Mouse (Mus musculus): ENCODE data around the gene Gstm5. TPM values are rescaled to one million over a fixed set of nuclear protein-coding genes. Genes with fewer than 3 reads are reported as not detected.

The Gstm5 gene
- polyA plus RNA-seq, 1 experiment: 282 TPM

GRCm38 (mm10) chr3:107865364-107866091 is 30.1 kb upstream of the Gstm5 start:
- H3K4me1 ChIP-seq (ENCODE audit: control insufficient read depth, insufficient read depth, low read length): no peaks in the 10 kb centered on the region
- no peak overlapping the region for H3K27ac ChIP-seq (ENCODE audit: insufficient read depth, low read length)
- 57% methylated on average over 10 of the region's 10 CpGs for WGBS
- no peaks in the 10 kb centered on the region for H3K27me3 ChIP-seq (ENCODE audit: control insufficient read depth, insufficient read depth, low read length)
- no peak overlapping the region for H3K4me3 ChIP-seq (replicated peaks; ENCODE audit: insufficient read depth, low read depth, low read length)
- no peak for TF ChIP-seq POLR2A (IDR thresholded peaks at IDR 0.05; ENCODE audit: borderline replicate concordance, insufficient read depth, low read length)
- no peak for TF ChIP-seq CTCF (IDR thresholded peaks at IDR 0.05; ENCODE audit: borderline replicate concordance, insufficient read depth, low read depth, low read length)
- no peak for DNase-seq

GRCm38 (mm10) chr3:107867086-107867485 is 28.5 kb upstream of the Gstm5 start:
- TF ChIP-seq CTCF (IDR thresholded peaks at IDR 0.05; ENCODE audit: borderline replicate concordance, insufficient read depth, low read depth, low read length): peak; percentile 97
- TF ChIP-seq POLR2A (IDR thresholded peaks at IDR 0.05; ENCODE audit: borderline replicate concordance, insufficient read depth, low read length): no peak
- Histone ChIP-seq H3K27ac (ENCODE audit: insufficient read depth, low read length) (no peak overlapping the region), H3K4me3 (replicated peaks; ENCODE audit: insufficient read depth, low read depth, low read length) (no peak overlapping the region), H3K4me1 (ENCODE audit: control insufficient read depth, insufficient read depth, low read length) (no peaks in the 10 kb centered on the region), H3K27me3 (ENCODE audit: control insufficient read depth, insufficient read depth, low read length) (no peaks in the 10 kb centered on the region)
- peak; percentile 77 to 84 for DNase-seq
- WGBS: 3% methylated on average over 8 of the region's 8 CpGs

GRCm38 (mm10) chr3:107868452-107868851 is 27.2 kb upstream of the Gstm5 start:
- Histone ChIP-seq H3K27me3 (ENCODE audit: control insufficient read depth, insufficient read depth, low read length) (no peaks in the 10 kb centered on the region), H3K4me1 (ENCODE audit: control insufficient read depth, insufficient read depth, low read length) (no peaks in the 10 kb centered on the region), H3K4me3 (replicated peaks; ENCODE audit: insufficient read depth, low read depth, low read length) (no peak overlapping the region), H3K27ac (ENCODE audit: insufficient read depth, low read length) (no peak overlapping the region)
- DNase-seq: no peak
- 80% methylated on average over 22 of the region's 22 CpGs for WGBS
- no peak for TF ChIP-seq POLR2A (IDR thresholded peaks at IDR 0.05; ENCODE audit: borderline replicate concordance, insufficient read depth, low read length)
- TF ChIP-seq CTCF (IDR thresholded peaks at IDR 0.05; ENCODE audit: borderline replicate concordance, insufficient read depth, low read depth, low read length): no peak

DNA sequence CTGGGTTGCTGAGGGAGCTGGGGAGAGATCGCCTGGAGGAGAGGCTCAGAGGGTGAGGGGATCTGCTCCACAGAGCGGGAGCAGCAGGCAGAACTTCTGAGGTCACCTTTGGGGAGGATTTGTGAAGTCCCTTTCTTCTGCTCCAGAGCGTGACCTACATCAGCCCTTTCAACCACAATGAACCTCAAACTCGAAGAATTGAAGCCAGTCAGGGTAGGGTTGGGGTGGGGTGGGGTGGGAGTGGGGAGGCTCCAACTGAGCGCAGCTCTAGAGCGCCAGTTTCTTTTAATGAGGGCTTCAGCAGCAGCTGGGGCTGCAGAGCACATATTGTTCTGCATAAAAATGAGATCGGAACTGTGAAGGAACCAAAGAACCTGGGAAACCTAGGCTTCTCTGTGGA is 26.5 kb upstream of the Gstm5 start:
- WGBS: 34% methylated on average over 7 of the region's 7 CpGs
- Histone ChIP-seq H3K27ac (ENCODE audit: insufficient read depth, low read length) (no peak overlapping the region), H3K4me1 (ENCODE audit: control insufficient read depth, insufficient read depth, low read length) (no peaks in the 10 kb centered on the region), H3K27me3 (ENCODE audit: control insufficient read depth, insufficient read depth, low read length) (no peaks in the 10 kb centered on the region), H3K4me3 (replicated peaks; ENCODE audit: insufficient read depth, low read depth, low read length) (no peak overlapping the region)
- DNase-seq: no peak
- no peak for TF ChIP-seq CTCF (IDR thresholded peaks at IDR 0.05; ENCODE audit: borderline replicate concordance, insufficient read depth, low read depth, low read length)
- TF ChIP-seq POLR2A (IDR thresholded peaks at IDR 0.05; ENCODE audit: borderline replicate concordance, insufficient read depth, low read length): no peak

- Histone ChIP-seq H3K4me1 (ENCODE audit: control insufficient read depth, insufficient read depth, low read length) (no peaks in the 10 kb centered on the region), H3K27me3 (ENCODE audit: control insufficient read depth, insufficient read depth, low read length) (no peaks in the 10 kb centered on the region), H3K27ac (ENCODE audit: insufficient read depth, low read length) (no peak overlapping the region), H3K4me3 (replicated peaks; ENCODE audit: insufficient read depth, low read depth, low read length) (no peak overlapping the region)
- 72% methylated on average over 4 of the region's 4 CpGs for WGBS
- DNase-seq: no peak
- TF ChIP-seq POLR2A (IDR thresholded peaks at IDR 0.05; ENCODE audit: borderline replicate concordance, insufficient read depth, low read length): no peak
- TF ChIP-seq CTCF (IDR thresholded peaks at IDR 0.05; ENCODE audit: borderline replicate concordance, insufficient read depth, low read depth, low read length): no peak
These were observed 25.7 kb upstream of the Gstm5 start for GRCm38 (mm10) chr3:107869925-107870324.

GRCm38 (mm10) chr3:107873335-107874251 is 22.0 kb upstream of the Gstm5 start:
- TF ChIP-seq CTCF (IDR thresholded peaks at IDR 0.05; ENCODE audit: borderline replicate concordance, insufficient read depth, low read depth, low read length) (no peak), POLR2A (IDR thresholded peaks at IDR 0.05; ENCODE audit: borderline replicate concordance, insufficient read depth, low read length) (no peak)
- Histone ChIP-seq H3K4me1 (ENCODE audit: control insufficient read depth, insufficient read depth, low read length) (no peaks in the 10 kb centered on the region), H3K27me3 (ENCODE audit: control insufficient read depth, insufficient read depth, low read length) (no peaks in the 10 kb centered on the region), H3K4me3 (replicated peaks; ENCODE audit: insufficient read depth, low read depth, low read length) (no peak overlapping the region), H3K27ac (ENCODE audit: insufficient read depth, low read length) (no peak overlapping the region)
- 75% methylated on average over 24 of the region's 24 CpGs for WGBS
- DNase-seq: no peak

DNA sequence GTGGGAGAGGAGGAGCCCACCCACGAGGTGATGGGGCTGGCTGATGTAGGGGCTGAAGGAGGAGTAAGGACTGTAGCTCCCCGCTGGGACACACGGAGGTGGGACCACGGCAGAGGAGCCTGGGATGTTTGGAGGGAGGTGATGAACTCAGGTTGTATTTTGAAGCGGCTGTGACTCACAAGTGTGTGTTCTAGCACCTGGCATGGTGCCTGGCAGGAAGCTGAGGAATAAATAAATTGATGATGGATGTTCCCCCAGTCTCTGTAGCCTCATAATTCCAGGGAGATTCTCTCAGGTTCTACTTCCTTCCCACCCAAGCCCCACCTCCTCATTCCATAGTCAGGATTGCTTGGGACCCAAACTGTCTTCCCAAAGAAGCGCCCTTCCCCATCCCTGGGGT is 20.4 kb upstream of the Gstm5 start:
- WGBS: 66% methylated on average over 6 of the region's 6 CpGs
- H3K4me1 ChIP-seq (ENCODE audit: control insufficient read depth, insufficient read depth, low read length): no peaks in the 10 kb centered on the region
- no peaks in the 10 kb centered on the region for H3K27me3 ChIP-seq (ENCODE audit: control insufficient read depth, insufficient read depth, low read length)
- TF ChIP-seq POLR2A (IDR thresholded peaks at IDR 0.05; ENCODE audit: borderline replicate concordance, insufficient read depth, low read length) (no peak), CTCF (IDR thresholded peaks at IDR 0.05; ENCODE audit: borderline replicate concordance, insufficient read depth, low read depth, low read length) (no peak)
- no peak overlapping the region for H3K27ac ChIP-seq (ENCODE audit: insufficient read depth, low read length)
- no peak for DNase-seq
- no peak overlapping the region for H3K4me3 ChIP-seq (replicated peaks; ENCODE audit: insufficient read depth, low read depth, low read length)
